Mouse (Mus musculus) cortical plate, adult 2 months (tissue): ENCODE data around the gene Gm3238.
"Not testable (repeated sequence)": the region's sequence is repeated elsewhere in the genome, so short reads cannot be mapped to it uniquely, and the experiment has no call there.

Experiments
- CTCF ChIP-seq: fragments of 200-500 bp; IDR thresholded peaks from 2 replicates; pipeline ENCODE4 v1.5.1; 2011; ENCODE audit warnings: mild to moderate bottlenecking, control low read depth, low read length; ENCODE audit not compliant: insufficient read depth; ENCODE audit errors: extremely low read depth
- POLR2A ChIP-seq: fragments of 200-500 bp; IDR thresholded peaks from 2 replicates; pipeline ENCODE4 v1.6.1; 2011; ENCODE audit warnings: mild to moderate bottlenecking, low read length, control low read depth; ENCODE audit not compliant: insufficient read depth; ENCODE audit errors: extremely low read depth

- not testable (repeated sequence) for TF ChIP-seq CTCF, POLR2A
Measured at GRCm38 (mm10) chr10:77752312-77752711, 18.8 kb downstream of the Gm3238 start.
